Mouse (Mus musculus) lung, adult 2 months (tissue): ENCODE results near the gene Ssh2. TPM values are rescaled to one million over a fixed set of nuclear protein-coding genes. Genes with fewer than 3 reads are reported as not detected.

ENCODE experiments used
- DNase-seq: peaks from one replicate; pipeline ENCODE4 v3.0.0; 2022
- H3K4me1 ChIP-seq: fragments of 200-500 bp; 2 replicates; pipeline ENCODE4 v1.6.1; 2011; ENCODE audit warnings: low read length; ENCODE audit not compliant: control insufficient read depth, insufficient read depth
- H3K4me3 ChIP-seq: fragments of 200-500 bp; replicated peaks from 2 replicates; pipeline ENCODE3; 2011; ENCODE audit warnings: low read depth, mild to moderate bottlenecking, control low read depth, low read length; ENCODE audit errors: extremely low read depth
- CTCF ChIP-seq: fragments of 200-500 bp; IDR thresholded peaks from 2 replicates; pipeline ENCODE4 v1.5.1; 2011; ENCODE audit warnings: mild to moderate bottlenecking, low read length, control low read depth; ENCODE audit not compliant: insufficient read depth
- POLR2A ChIP-seq: fragments of 200-500 bp; IDR thresholded peaks from 2 replicates; pipeline ENCODE4 v1.6.1; 2011; ENCODE audit warnings: low read depth, mild to moderate bottlenecking, control low read depth, low read length, borderline replicate concordance; ENCODE audit errors: extremely low read depth
- WGBS: fragments of 180-500 bp; shearing (Covaris S2); methylation state at CpG from one replicate; pipeline ENCODE4 v1.1.7; 2018; 5-methylcytosine and 5-hydroxymethylcytosine counted together
- polyA plus RNA-seq: library from polyadenylated mRNA; depleted of rRNA; stranded (reverse); fragments of >200 nt; gene quantifications from 2 replicates; pipeline ENCODE4 v1.2.3, GENCODE M21; 2012

Gene Ssh2
- polyA plus RNA-seq, 1 experiment: 31.8 TPM

DNA sequence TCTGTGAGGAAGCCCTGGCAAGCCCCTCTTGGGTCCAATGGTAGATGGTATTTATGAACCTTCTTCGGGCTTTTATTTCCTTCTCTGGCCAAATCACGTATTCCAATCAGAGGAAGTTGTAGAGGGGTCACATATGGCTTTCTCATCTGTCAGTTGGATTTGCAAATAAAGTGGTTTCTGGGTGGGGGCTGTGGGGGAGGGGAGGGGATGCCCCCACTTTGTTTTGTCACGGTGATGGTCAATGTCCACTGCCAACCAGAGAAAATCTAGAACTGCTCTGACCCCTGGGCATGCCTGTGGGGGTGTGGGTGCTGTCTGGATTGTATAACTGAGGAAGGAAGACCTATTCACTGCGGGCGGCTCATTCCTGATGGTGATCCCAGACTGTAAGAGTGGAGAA lies 22.7 kb upstream of the Ssh2 start:
- WGBS: 62% methylated on average over 5 of the region's 5 CpGs
- TF ChIP-seq POLR2A: no peak
- TF ChIP-seq CTCF: no peak
- DNase-seq: no peak
- Histone ChIP-seq H3K4me3 (no peak overlapping the region), H3K4me1 (peaks cover 5% of the 10 kb centered on the region; the same call in 1 of the 2 replicates)

DNA sequence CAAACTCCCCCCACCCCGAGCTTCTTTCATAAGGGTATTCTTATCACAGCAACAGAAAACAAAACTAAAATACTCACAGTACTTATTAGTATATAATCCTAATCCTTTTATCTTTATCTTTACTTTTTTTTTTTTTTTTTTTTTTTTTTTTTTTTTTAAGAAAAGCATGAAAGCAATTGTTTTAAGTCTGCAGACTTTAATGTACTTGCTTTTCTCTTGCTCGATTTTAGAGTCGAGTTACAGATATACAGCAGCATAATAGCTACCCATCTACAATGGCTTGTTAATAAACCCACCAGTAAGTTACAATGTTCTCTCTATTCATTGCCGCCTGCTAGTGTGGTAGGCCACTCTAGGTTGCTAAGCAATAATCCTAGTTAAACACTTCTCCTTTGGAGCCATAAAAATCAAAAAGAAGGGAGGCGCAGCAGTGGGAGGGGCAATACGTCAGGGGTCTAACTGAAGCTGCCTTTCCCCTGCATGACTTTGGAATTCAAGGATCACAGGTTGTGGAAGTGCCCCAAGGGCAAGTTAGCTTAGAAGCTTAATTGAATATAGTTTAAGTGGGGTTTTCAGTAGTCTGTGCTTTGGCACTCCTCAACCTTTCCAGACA lies 22.0 kb upstream of the Ssh2 start:
- 62% methylated on average over 6 of the region's 6 CpGs for WGBS
- Histone ChIP-seq H3K4me1 (peaks cover 5% of the 10 kb centered on the region), H3K4me3 (no peak overlapping the region)
- DNase-seq: no peak
- TF ChIP-seq POLR2A: no peak

DNA sequence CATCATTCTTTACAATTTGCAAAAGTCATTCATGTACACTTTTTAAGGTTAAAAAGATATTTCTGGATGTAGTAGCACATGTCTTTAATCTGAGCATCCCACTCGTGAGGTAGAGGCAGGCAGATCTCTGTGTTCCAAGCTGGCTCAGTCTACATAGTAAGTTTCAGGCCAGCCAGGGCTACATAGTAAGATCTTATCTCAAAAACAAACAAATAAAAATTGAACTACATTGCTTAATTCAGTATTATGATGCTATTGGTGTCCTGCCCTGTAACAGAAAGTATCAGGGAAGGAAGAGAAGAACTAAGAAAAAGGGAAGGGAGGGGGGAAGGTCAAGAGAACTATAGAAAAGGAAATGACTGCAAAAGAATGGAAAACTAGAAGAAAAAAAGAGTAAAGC lies 21.3 kb upstream of the Ssh2 start:
- WGBS: 65% methylated on average over 1 of the region's 1 CpGs
- H3K4me1 ChIP-seq: peaks cover 5% of the 10 kb centered on the region
- H3K4me3 ChIP-seq: no peak overlapping the region
- DNase-seq: no peak
- no peak for TF ChIP-seq CTCF
- TF ChIP-seq POLR2A: no peak

DNA sequence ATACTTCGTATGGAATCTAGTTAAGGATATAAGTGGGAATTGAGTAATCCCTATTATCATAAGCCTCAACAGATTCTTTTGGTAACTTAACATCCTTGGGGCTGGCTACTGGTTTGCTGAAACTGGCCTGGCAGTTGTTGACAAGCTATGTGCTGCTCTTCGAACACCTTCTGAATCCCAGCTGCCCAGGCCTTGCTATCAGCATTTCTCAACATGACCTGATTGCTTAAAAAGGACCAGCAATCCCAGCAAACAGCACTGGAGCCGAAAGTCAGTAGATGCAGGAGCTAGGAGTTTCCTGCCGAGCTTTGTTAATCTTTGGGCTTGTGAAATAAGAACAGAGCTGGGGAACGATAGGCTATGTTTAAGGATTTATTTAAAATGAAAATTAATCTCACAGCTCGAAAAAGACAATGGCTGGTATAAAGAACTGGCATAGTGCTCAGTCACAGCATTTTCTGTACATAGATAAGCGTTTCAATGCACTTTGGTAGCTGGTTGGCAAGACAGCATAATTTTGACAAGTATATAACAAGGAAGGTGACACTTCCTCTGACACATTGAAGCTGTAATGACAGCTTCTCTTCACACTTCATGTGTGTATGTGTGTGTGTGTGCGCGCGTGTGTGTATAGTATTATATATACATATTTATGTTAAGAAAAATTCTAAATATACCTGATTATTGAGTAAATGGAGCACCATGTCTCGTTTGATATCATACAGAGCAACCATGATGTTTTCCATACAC lies 20.6 kb upstream of the Ssh2 start:
- H3K4me3 ChIP-seq: no peak overlapping the region
- no peak for DNase-seq
- 65% methylated on average over 11 of the region's 11 CpGs for WGBS

DNA sequence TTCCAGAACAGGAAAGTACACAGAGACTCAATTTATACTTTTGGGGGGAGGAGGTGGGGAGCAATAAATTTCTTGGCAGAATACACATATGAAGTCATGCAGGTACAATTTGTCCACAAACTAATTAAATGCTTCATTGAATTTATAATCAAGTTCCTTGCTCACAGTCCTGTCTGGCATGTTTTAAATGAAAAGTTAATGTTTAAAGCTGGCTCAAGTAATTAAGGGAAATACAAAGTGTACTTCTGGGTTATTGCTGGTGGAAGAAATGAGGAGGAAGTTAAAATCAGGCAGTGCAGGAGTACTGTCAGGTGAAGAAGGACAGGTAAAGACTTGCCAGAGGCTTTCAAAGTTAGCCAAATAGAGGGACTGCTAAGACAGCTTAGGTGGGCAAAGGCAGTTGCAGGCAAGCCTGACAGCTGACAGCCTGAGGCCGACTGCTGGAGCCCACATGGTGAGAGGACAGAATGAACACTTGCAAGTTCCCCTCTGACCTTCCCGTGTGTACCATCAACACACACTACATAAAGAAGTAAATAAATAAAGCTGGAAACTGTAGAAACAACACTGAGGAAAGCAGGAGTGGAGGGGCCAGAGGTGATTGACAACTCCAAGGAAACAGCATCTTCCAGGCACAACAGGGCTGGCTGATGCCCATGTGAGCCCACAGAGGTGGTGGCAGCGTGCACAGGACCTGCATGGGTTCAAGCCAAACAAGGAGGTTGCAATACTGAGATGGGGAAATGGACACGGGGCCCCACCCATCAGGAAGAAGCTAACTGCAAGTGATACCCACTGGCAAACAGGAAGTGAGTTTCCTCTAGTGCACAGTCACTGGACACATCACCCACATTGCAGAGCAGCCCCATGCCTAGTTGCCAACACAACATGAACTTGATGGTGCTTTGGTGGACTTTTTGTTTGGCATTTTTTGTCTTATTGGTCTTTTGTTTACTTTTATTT lies 19.6 kb upstream of the Ssh2 start:
- DNase-seq: peak; percentile 22
- no peak for TF ChIP-seq CTCF
- no peak for TF ChIP-seq POLR2A
- peaks cover 5% of the 10 kb centered on the region for H3K4me1 ChIP-seq
- H3K4me3 ChIP-seq: no peak overlapping the region
- 26% methylated on average over 4 of the region's 4 CpGs for WGBS

More for the DNA sequence above, 20.6 kb upstream of the Ssh2 start:
- no peak for TF ChIP-seq CTCF
- TF ChIP-seq POLR2A: no peak
- H3K4me1 ChIP-seq: peaks cover 5% of the 10 kb centered on the region

DNA sequence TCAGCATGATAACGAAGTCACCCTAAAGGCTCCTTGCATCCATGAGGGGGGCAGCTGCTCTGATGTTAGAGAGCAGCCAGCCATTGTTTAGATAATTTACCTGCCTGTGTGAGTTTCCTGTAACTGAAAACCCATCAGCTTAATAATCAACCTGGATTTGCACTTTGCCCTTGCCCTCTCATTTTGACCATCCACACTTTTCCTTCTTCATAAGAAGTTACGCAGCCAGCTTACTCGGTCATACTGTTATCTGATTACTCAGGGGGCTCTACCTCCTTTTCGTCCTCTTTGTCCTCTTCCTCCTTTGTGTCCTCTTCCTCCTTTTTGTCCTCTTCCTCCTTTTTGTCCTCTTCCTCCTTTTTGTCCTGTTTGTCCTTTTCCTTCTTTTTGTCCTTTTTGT lies 16.5 kb upstream of the Ssh2 start:
- DNase-seq: no peak
- 48% methylated on average over 4 of the region's 4 CpGs for WGBS
- no peak for TF ChIP-seq POLR2A
- no peak for TF ChIP-seq CTCF
- no peak overlapping the region for H3K4me3 ChIP-seq
- peaks cover 5% of the 10 kb centered on the region for H3K4me1 ChIP-seq

DNA sequence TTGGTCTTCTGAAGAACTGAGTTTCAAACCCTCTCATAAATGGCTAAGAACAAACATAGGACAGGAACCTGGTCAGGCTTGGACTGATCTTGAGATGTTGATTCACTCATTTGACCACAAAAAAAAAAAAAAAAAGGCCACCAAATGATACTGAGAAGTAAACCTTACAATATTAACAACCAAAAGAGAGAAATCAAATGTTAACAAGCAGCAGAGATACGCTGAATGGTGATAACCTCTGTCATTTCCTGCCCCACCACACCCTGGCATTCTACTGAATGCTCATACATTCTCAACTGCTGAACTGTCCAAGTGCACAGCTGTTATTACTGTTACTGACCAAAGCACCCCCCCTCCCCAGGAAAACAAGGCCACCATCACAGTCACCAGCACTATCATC lies 15.4 kb upstream of the Ssh2 start:
- Histone ChIP-seq H3K4me3 (no peak overlapping the region), H3K4me1 (peaks cover 5% of the 10 kb centered on the region)
- WGBS: 54% methylated on average over 1 of the region's 1 CpGs
- TF ChIP-seq POLR2A (no peak), CTCF (no peak)
- no peak for DNase-seq

DNA sequence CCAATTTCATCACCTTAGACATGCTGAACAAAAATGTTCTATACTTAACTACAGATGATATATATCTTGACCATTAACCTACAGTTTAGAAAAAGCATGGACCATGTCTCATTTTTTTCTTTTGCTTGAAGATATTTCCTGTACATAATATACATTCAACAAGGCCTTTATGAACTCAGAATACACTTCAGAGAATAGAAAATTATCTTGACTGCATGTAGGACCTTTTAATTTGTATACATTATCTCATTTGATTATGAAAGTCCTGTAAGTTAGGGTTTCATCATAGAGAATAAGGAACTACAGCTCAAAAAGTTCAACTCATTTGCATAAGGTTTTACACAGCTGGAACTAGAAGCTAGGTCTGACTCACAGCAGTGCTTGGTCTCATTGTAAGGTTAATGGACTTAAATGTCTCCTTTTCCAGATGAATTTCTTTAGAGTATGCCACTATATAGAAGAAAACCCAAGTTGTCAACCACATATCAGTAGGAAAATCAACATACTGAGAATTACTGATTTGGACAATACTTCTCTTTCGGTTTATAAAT lies 1.9 kb upstream of the Ssh2 start:
- no peak for DNase-seq
- no peak overlapping the region for H3K4me3 ChIP-seq
- H3K4me1 ChIP-seq: peaks cover 7% of the 10 kb centered on the region
- TF ChIP-seq POLR2A (no peak), CTCF (no peak)
- WGBS: 90% methylated on average over 1 of the region's 1 CpGs

DNA sequence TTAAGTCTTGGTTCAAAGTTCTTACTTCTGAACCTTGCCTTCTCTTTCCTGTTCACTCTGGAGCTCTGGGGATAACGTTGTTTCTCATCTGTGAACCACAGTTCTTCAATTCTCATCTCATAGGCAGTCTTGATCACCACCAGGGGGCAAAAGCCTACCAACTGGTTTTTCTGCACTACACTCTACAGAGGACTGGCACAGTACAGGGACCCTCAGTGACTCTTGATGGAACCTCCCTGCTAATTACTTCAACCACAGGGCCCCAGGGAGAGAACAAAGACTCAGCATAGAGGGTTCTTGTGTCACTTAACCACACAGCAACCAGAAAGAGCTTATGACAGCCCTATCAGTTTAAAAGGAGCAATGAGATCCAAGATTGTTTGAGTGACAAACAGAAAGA lies 1.3 kb upstream of the Ssh2 start:
- 0% methylated on average over 1 of the region's 1 CpGs for WGBS
- Histone ChIP-seq H3K4me3 (peak overlapping the region; percentile 27), H3K4me1 (peaks cover 7% of the 10 kb centered on the region)
- TF ChIP-seq POLR2A: no peak
- 0 out of 2 replicates have a peak, but pooled peaks have one; percentile 18 for TF ChIP-seq CTCF
- DNase-seq: peak; percentile 47
